8 mouse cellular contexts compared by ENCODE assay signal in the genomic region with DNA sequence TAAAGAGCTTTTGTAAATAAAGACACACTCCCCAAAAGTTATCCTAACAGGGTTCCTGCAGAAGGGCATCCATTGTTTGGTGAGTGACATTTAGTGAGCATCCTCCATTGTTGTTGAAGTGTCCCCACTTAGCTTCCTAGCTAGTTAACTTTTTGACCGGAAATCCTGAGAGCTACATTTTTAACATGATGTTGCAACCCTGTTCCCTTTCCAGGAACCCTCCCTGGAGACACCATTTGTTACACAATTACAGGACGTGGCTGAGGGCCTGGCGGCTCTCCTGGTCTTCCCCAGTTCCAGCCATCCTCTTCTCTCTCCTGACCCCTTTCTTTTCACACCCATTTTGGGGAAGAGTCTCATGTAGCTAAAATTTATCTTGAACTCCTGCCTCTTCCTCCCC. TPM values are rescaled to one million over a fixed set of nuclear protein-coding genes. Genes with fewer than 3 reads are reported as not detected.
DNase-seq lines count a peak whose midpoint lies in the region; ATAC-seq and TF ChIP-seq lines count a peak whose summit lies in the region.

No protein-coding gene starts in this region.

- H3K9ac ChIP-seq in forebrain, embryonic 13.5 days, result no peak overlapping the region
- no peak overlapping the region for H3K9ac ChIP-seq in forebrain, embryonic 14.5 days (ENCODE audit: low read length)
- H3K9ac ChIP-seq in lung, embryonic 14.5 days, result no peak overlapping the region

- no peak overlapping the region for H3K4me3 ChIP-seq in forebrain, embryonic 13.5 days
- H3K4me3 ChIP-seq in forebrain, embryonic 14.5 days (ENCODE audit: low read depth, low read length), result no peak overlapping the region
- peak overlapping the region; percentile 69; the same call in 1 of the 2 replicates for H3K4me3 ChIP-seq in bone marrow macrophage, adult 2 months (ENCODE audit: insufficient read depth, low read length)
- no peak overlapping the region for H3K4me3 ChIP-seq in lung, embryonic 14.5 days (ENCODE audit: low read depth, low read length)

- H3K4me2 ChIP-seq in forebrain, embryonic 13.5 days, result peak overlapping the region; percentile 89; the same call in 1 of the 2 replicates
- no peak overlapping the region for H3K4me2 ChIP-seq in forebrain, embryonic 14.5 days (ENCODE audit: low read length)
- H3K4me2 ChIP-seq in lung, embryonic 14.5 days, result no peak overlapping the region

- intact Hi-C loops in heart, postnatal 14 days (cut with DNase I), result loop anchor here (2.0 kb wide), 1 partner anchor 33 kb away; no protein-coding TSS in a partner anchor

- no peak for DNase-seq in forebrain, embryonic 14.5 days (ENCODE audit: low spot score)
- DNase-seq in heart, postnatal 14 days, result peak; percentile 78 to 79
- peak; percentile 34 for DNase-seq in lung, embryonic 14.5 days
- DNase-seq in layer of hippocampus, adult 9-11 months, result no peak
- no peak for DNase-seq in cerebellum, adult 9-10 months
- no peak for DNase-seq in natural killer cell, adult 2 months (ENCODE audit: low spot score in 2 of 2)

- TF ChIP-seq POLR2A in bone marrow macrophage, adult 2 months (IDR thresholded peaks at IDR 0.05; ENCODE audit: borderline replicate concordance, low read depth, low read length), result no peak

- ATAC-seq in forebrain, embryonic 13.5 days, result no peak
- no peak for ATAC-seq in forebrain, embryonic 14.5 days
- no peak for ATAC-seq in lung, embryonic 14.5 days (ENCODE audit: insufficient read depth)

- WGBS in forebrain, embryonic 13.5 days, result 78% methylated on average over 3 of the region's 3 CpGs
- 74% methylated on average over 3 of the region's 3 CpGs for WGBS in forebrain, embryonic 14.5 days
- 40% methylated on average over 3 of the region's 3 CpGs for WGBS in lung, embryonic 14.5 days

- no peaks in the 10 kb centered on the region for H3K9me3 ChIP-seq in forebrain, embryonic 13.5 days (replicated peaks)
- H3K9me3 ChIP-seq in forebrain, embryonic 14.5 days (replicated peaks; ENCODE audit: control insufficient read depth, low read length), result no peaks in the 10 kb centered on the region
- no peaks in the 10 kb centered on the region for H3K9me3 ChIP-seq in lung, embryonic 14.5 days (ENCODE audit: low read depth, low read length)

- peaks cover 35% of the 10 kb centered on the region for H3K4me1 ChIP-seq in forebrain, embryonic 13.5 days
- H3K4me1 ChIP-seq in forebrain, embryonic 14.5 days (ENCODE audit: control insufficient read depth, insufficient read depth, low read length), result peaks cover 19% of the 10 kb centered on the region
- peaks cover 20% of the 10 kb centered on the region for H3K4me1 ChIP-seq in bone marrow macrophage, adult 2 months (ENCODE audit: control insufficient read depth, insufficient read depth, low read length)
- peaks cover 11% of the 10 kb centered on the region; the same call in 1 of the 2 replicates for H3K4me1 ChIP-seq in lung, embryonic 14.5 days (ENCODE audit: insufficient read depth)

- H3K27me3 ChIP-seq in forebrain, embryonic 13.5 days, result no peaks in the 10 kb centered on the region
- H3K27me3 ChIP-seq in forebrain, embryonic 14.5 days (replicated peaks; ENCODE audit: control insufficient read depth, insufficient read depth, low read length), result no peaks in the 10 kb centered on the region
- H3K27me3 ChIP-seq in lung, embryonic 14.5 days (ENCODE audit: insufficient read depth, low read length), result no peaks in the 10 kb centered on the region

- no peak for TF ChIP-seq CTCF in bone marrow macrophage, adult 2 months (IDR thresholded peaks at IDR 0.05; ENCODE audit: low read depth, low read length)
- no peak for TF ChIP-seq CTCF in lung, embryonic 14.5 days (IDR thresholded peaks at IDR 0.05; ENCODE audit: low read depth)

- 0 out of 2 replicates have a peak, but pooled peaks cover 5% of the 10 kb centered on the region for H3K36me3 ChIP-seq in forebrain, embryonic 13.5 days (ENCODE audit: poor library complexity, severe bottlenecking)
- H3K36me3 ChIP-seq in forebrain, embryonic 14.5 days (ENCODE audit: control insufficient read depth, insufficient read depth, low read length), result no peaks in the 10 kb centered on the region
- H3K36me3 ChIP-seq in lung, embryonic 14.5 days (ENCODE audit: insufficient read depth), result 0 out of 2 replicates have a peak, but pooled peaks cover 3% of the 10 kb centered on the region

- no peak overlapping the region for H3K27ac ChIP-seq in forebrain, embryonic 13.5 days
- H3K27ac ChIP-seq in forebrain, embryonic 14.5 days (ENCODE audit: low read depth, low read length), result no peak overlapping the region
- peak overlapping the region; percentile 93 for H3K27ac ChIP-seq in bone marrow macrophage, adult 2 months (ENCODE audit: insufficient read depth, low read depth, low read length)
- no peak overlapping the region for H3K27ac ChIP-seq in lung, embryonic 14.5 days (ENCODE audit: low read depth)

RNA-seq across cellular contexts. Expression of a gene that starts 1.1 kb away (rescaled TPM):
- polyA plus RNA-seq in forebrain, embryonic 13.5 days (2015; fragmentation: Nextera tagmentation; extraction: Ambion mirVana), result 32.5 and 33.0 TPM in 2 replicates
- 18.3 and 25.9 TPM in 2 replicates for polyA plus RNA-seq in forebrain, embryonic 14.5 days (2014; fragmentation: Nextera tagmentation; extraction: Ambion mirVana)
- polyA plus RNA-seq in bone marrow macrophage, adult 2 months (2012; ENCODE audit: insufficient read depth, insufficient read length, missing spikeins), result 22.2 and 25.0 TPM in 2 replicates
- 10 to 100 TPM; 32.8 to 36.6 TPM for total RNA-seq in heart, postnatal 14 days (2021)
- polyA plus RNA-seq in lung, embryonic 14.5 days (2014; fragmentation: Nextera tagmentation; extraction: Ambion mirVana), result 37.9 and 41.3 TPM in 2 replicates

RNA-seq across cellular contexts. Expression of a gene that starts 36.1 kb away (rescaled TPM):
- polyA plus RNA-seq in forebrain, embryonic 13.5 days (2015; fragmentation: Nextera tagmentation; extraction: Ambion mirVana), result 56.8 and 64.5 TPM in 2 replicates
- 58.8 and 63.5 TPM in 2 replicates for polyA plus RNA-seq in forebrain, embryonic 14.5 days (2014; fragmentation: Nextera tagmentation; extraction: Ambion mirVana)
- 35.2 and 37.4 TPM in 2 replicates for polyA plus RNA-seq in bone marrow macrophage, adult 2 months (2012; ENCODE audit: insufficient read depth, insufficient read length, missing spikeins)
- total RNA-seq in heart, postnatal 14 days (2021), result 10 to 100 TPM; 33.2 to 34.6 TPM
- polyA plus RNA-seq in lung, embryonic 14.5 days (2014; fragmentation: Nextera tagmentation; extraction: Ambion mirVana), result 93.0 and 95.3 TPM in 2 replicates

RNA-seq across cellular contexts. Expression of a gene that starts 36.8 kb away (rescaled TPM):
- 16.5 and 19.3 TPM in 2 replicates for polyA plus RNA-seq in forebrain, embryonic 13.5 days (2015; fragmentation: Nextera tagmentation; extraction: Ambion mirVana)
- polyA plus RNA-seq in forebrain, embryonic 14.5 days (2014; fragmentation: Nextera tagmentation; extraction: Ambion mirVana), result 18.0 and 22.0 TPM in 2 replicates
- 8.8 and 10.3 TPM in 2 replicates for polyA plus RNA-seq in bone marrow macrophage, adult 2 months (2012; ENCODE audit: insufficient read depth, insufficient read length, missing spikeins)
- total RNA-seq in heart, postnatal 14 days (2021), result 10 to 100 TPM; 90.4 to 94.6 TPM
- 14.5 and 15.4 TPM in 2 replicates for polyA plus RNA-seq in lung, embryonic 14.5 days (2014; fragmentation: Nextera tagmentation; extraction: Ambion mirVana)

RNA-seq across cellular contexts. Expression of a gene that starts 56.8 kb away (rescaled TPM):
- polyA plus RNA-seq in forebrain, embryonic 13.5 days (2015; fragmentation: Nextera tagmentation; extraction: Ambion mirVana), result 1.4 and 1.6 TPM in 2 replicates
- polyA plus RNA-seq in forebrain, embryonic 14.5 days (2014; fragmentation: Nextera tagmentation; extraction: Ambion mirVana), result 1.5 and 2.2 TPM in 2 replicates
- 13.5 and 17.6 TPM in 2 replicates for polyA plus RNA-seq in bone marrow macrophage, adult 2 months (2012; ENCODE audit: insufficient read depth, insufficient read length, missing spikeins)
- total RNA-seq in heart, postnatal 14 days (2021), result 10 to 100 TPM in 1 of 2 experiments, 1 to 10 TPM in 1; 9.5 to 11.4 TPM
- 4.5 and 4.9 TPM in 2 replicates for polyA plus RNA-seq in lung, embryonic 14.5 days (2014; fragmentation: Nextera tagmentation; extraction: Ambion mirVana)

RNA-seq across cellular contexts. Expression of a gene that starts 57.5 kb away (rescaled TPM):
- 8.0 and 8.4 TPM in 2 replicates for polyA plus RNA-seq in forebrain, embryonic 13.5 days (2015; fragmentation: Nextera tagmentation; extraction: Ambion mirVana)
- polyA plus RNA-seq in forebrain, embryonic 14.5 days (2014; fragmentation: Nextera tagmentation; extraction: Ambion mirVana), result 9.7 and 10.9 TPM in 2 replicates
- 4.7 and 5.4 TPM in 2 replicates for polyA plus RNA-seq in bone marrow macrophage, adult 2 months (2012; ENCODE audit: insufficient read depth, insufficient read length, missing spikeins)
- 1 to 10 TPM; 3.5 to 5.1 TPM for total RNA-seq in heart, postnatal 14 days (2021)
- polyA plus RNA-seq in lung, embryonic 14.5 days (2014; fragmentation: Nextera tagmentation; extraction: Ambion mirVana), result 14.5 and 16.2 TPM in 2 replicates

Comparison
In these comparisons a context has a peak if more than half of its experiments do, and no peak if none do; other contexts are left out.
1. DNase-seq: peak in heart, postnatal 14 days (2 of 2) and lung, embryonic 14.5 days (single experiment); none in forebrain, embryonic 14.5 days (single experiment), layer of hippocampus, adult 9-11 months (single experiment), cerebellum, adult 9-10 months (single experiment) and natural killer cell, adult 2 months (0 of 2).